In genomic region chr15:83251176-83252004, GRCm38 (mm10) we compare ENCODE assay signal across 8 mouse cellular contexts. TPM values are rescaled to one million over a fixed set of nuclear protein-coding genes. Genes with fewer than 3 reads are reported as not detected.
A peak's percentile ranks its signal among the peaks of the same experiment; 100 is the strongest.
DNase-seq lines count a peak whose midpoint lies in the region; ATAC-seq and TF ChIP-seq lines count a peak whose summit lies in the region.

Gene A4galt, minus strand, starts transcription at chr15:83251774.

- H3K4me3 ChIP-seq in forebrain, embryonic 10.5 days, result peak within 1 kb of the TSS; percentile 67
- H3K4me3 ChIP-seq in heart, postnatal 0 days (ENCODE audit: low read depth, low read length), result peak within 1 kb of the TSS; percentile 55
- H3K4me3 ChIP-seq in midbrain, embryonic 10.5 days, result peak within 1 kb of the TSS; percentile 69

- H3K27ac ChIP-seq in forebrain, embryonic 10.5 days, result peak within 1 kb of the TSS; percentile 48
- no peak within 1 kb of the TSS for H3K27ac ChIP-seq in heart, postnatal 0 days (ENCODE audit: low read depth)
- H3K27ac ChIP-seq in midbrain, embryonic 10.5 days (replicated peaks), result peak within 1 kb of the TSS; percentile 69

- H3K4me2 ChIP-seq in heart, postnatal 0 days (ENCODE audit: low read depth, low read length), result peak within 1 kb of the TSS; percentile 78

- WGBS in forebrain, embryonic 10.5 days, result 2% methylated on average over 62 of the region's 66 CpGs
- WGBS in heart, postnatal 0 days, result 4% methylated on average over 60 of the region's 66 CpGs
- WGBS in midbrain, embryonic 10.5 days, result 2% methylated on average over 66 of the region's 66 CpGs

- H3K9ac ChIP-seq in heart, postnatal 0 days (replicated peaks; ENCODE audit: low read depth, low read length), result peak within 1 kb of the TSS; percentile 41

- peak; percentile 13 to 14 for DNase-seq in cerebellum, postnatal 25 days
- DNase-seq in cerebellum, adult 9-10 months, result no peak
- DNase-seq in forebrain, embryonic 10.5 days (ENCODE audit: extremely low spot score, low spot score), result peak; percentile 40
- DNase-seq in heart, postnatal 0 days (ENCODE audit: low spot score), result no peak
- DNase-seq in kidney, postnatal 25 days, result peak; percentile 73 to 89
- DNase-seq in midbrain, embryonic 10.5 days (ENCODE audit: low spot score), result peak; percentile 62
- DNase-seq in testis, postnatal 14 days (ENCODE audit: low spot score), result peak; percentile 35
- DNase-seq in c-Kit-positive CD71-positive TER-119-positive erythroid progenitor cells, embryonic 14.5 days (ENCODE audit: low spot score), result no peak

- no peak for TF ChIP-seq EP300 in heart, postnatal 0 days (IDR thresholded peaks at IDR 0.05; ENCODE audit: low read depth)

- H3K4me1 ChIP-seq in forebrain, embryonic 10.5 days, result peaks cover 21% of the 10 kb centered on the region
- no peaks in the 10 kb centered on the region for H3K4me1 ChIP-seq in heart, postnatal 0 days (ENCODE audit: control insufficient read depth, insufficient read depth)
- peaks cover 18% of the 10 kb centered on the region for H3K4me1 ChIP-seq in midbrain, embryonic 10.5 days

- peaks cover 55% of the 10 kb centered on the region for H3K27me3 ChIP-seq in forebrain, embryonic 10.5 days (ENCODE audit: poor library complexity, severe bottlenecking)
- H3K27me3 ChIP-seq in heart, postnatal 0 days (ENCODE audit: control insufficient read depth, insufficient read depth, low read length), result peaks cover 35% of the 10 kb centered on the region
- H3K27me3 ChIP-seq in midbrain, embryonic 10.5 days (ENCODE audit: low read depth, poor library complexity, severe bottlenecking), result peaks cover 43% of the 10 kb centered on the region

- no peak for TF ChIP-seq CTCF in heart, postnatal 0 days (IDR thresholded peaks at IDR 0.05; ENCODE audit: low read depth)

- ATAC-seq in heart, postnatal 0 days (ENCODE audit: insufficient read depth, low read depth), result peak; percentile 55; the same call in 1 of the 2 replicates

- H3K9me3 ChIP-seq in forebrain, embryonic 10.5 days, result peaks cover 8% of the 10 kb centered on the region; the same call in 1 of the 2 replicates
- H3K9me3 ChIP-seq in heart, postnatal 0 days (replicated peaks; ENCODE audit: control insufficient read depth, low read length), result no peaks in the 10 kb centered on the region
- H3K9me3 ChIP-seq in midbrain, embryonic 10.5 days (replicated peaks), result peaks cover 3% of the 10 kb centered on the region; the same call in 1 of the 2 replicates

- H3K36me3 ChIP-seq in forebrain, embryonic 10.5 days (replicated peaks), result no peaks in the 10 kb centered on the region
- no peaks in the 10 kb centered on the region for H3K36me3 ChIP-seq in heart, postnatal 0 days (replicated peaks; ENCODE audit: control insufficient read depth, insufficient read depth, low read length)
- no peaks in the 10 kb centered on the region for H3K36me3 ChIP-seq in midbrain, embryonic 10.5 days

RNA-seq across cellular contexts. Expression of gene A4galt, which starts in this region (rescaled TPM):
- 0.53 and 0.59 TPM in 2 replicates for polyA plus RNA-seq in forebrain, embryonic 10.5 days (2016; fragmentation: Nextera tagmentation; extraction: Ambion mirVana)
- total RNA-seq in heart, postnatal 0 days (2014; rRNA removed; ENCODE audit: low replicate concordance), result 3.0 and 3.2 TPM in 2 replicates
- 1.6 and 2.0 TPM in 2 replicates for polyA plus RNA-seq in heart, postnatal 0 days (2015; fragmentation: Nextera tagmentation; extraction: Ambion mirVana)
- 0.75 and 1.7 TPM in 2 replicates for polyA plus RNA-seq in midbrain, embryonic 10.5 days (2016; fragmentation: Nextera tagmentation; extraction: Ambion mirVana)

Comparison
In these comparisons a context has a peak if more than half of its experiments do, and no peak if none do; other contexts are left out.
1. DNase-seq: peak in cerebellum, postnatal 25 days (2 of 2), kidney, postnatal 25 days (2 of 2), midbrain, embryonic 10.5 days (single experiment) and testis, postnatal 14 days (single experiment); none in cerebellum, adult 9-10 months (single experiment), heart, postnatal 0 days (single experiment) and c-Kit-positive CD71-positive TER-119-positive erythroid progenitor cells, embryonic 14.5 days (single experiment).
2. Peak in DNase-seq, H3K4me3 ChIP-seq and H3K27ac ChIP-seq in forebrain, embryonic 10.5 days; RNA of the gene not detected or under 1 TPM.
3. Peak in every context shown above with its lines, with median percentiles within 50 percentile points of each other: H3K4me3 ChIP-seq.